Mouse (Mus musculus) ovary, adult 18-20 months (tissue): ENCODE measurements around the gene Smpd2.
A peak's percentile ranks its signal among the peaks of the same experiment; 100 is the strongest.

Experiments used
- DNase-seq: peaks from one replicate; pipeline ENCODE4 v3.0.0; 2022; ENCODE audit warnings: low spot score, mixed read lengths

Gene Smpd2

DNA sequence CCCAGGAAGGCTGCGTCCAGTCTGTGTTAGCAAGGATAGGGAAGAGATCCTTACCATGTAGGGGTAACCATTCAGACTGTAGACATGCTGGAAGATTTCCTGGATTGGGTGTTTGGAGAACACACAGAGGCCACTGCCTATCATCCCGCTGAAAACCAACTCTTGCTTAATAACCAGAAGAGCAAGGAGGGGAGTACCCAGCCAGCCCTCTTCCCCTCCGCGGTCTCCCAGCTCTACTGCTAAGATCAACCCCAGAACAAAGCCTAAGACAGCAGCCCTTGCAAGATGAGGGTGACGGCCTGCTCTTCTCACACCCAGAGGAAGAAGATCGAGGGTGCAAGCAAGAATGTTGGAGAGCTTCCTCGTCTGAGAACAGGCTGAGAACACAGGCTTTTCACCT, 1.3 kb downstream of the Smpd2 start:
- no peak for DNase-seq

DNA sequence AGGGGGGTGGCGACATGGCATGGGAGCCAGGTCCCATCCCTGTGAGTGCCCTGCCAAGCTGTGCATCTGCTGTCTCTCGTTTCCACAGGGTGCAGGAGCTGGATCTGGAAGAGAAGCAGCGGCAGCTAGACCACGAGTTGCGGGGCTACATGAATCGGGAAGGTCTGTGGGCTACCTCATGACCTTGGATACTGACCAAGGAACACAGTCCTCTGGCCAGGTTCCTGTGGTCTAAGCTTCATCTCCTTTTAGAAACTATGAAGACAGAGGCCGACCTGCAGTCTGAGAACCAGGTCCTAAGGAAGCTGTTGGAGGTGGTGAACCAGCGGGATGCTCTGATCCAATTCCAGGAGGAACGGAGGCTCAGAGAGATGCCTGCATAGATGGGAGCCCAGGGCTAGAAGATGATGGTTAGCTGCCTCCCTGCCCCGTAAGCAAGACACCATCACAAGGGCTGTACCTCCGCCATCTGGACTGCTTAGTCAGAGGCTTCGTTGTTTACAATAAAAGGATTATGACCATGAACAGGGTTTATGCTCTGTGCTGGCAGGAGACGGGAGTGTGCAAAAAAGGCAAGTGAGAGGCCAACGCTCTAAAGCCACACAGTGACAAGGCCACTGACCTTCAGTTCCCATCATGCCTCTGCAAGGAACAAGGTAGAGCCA, 3.5 kb downstream of the Smpd2 start:
- DNase-seq: no peak

DNA sequence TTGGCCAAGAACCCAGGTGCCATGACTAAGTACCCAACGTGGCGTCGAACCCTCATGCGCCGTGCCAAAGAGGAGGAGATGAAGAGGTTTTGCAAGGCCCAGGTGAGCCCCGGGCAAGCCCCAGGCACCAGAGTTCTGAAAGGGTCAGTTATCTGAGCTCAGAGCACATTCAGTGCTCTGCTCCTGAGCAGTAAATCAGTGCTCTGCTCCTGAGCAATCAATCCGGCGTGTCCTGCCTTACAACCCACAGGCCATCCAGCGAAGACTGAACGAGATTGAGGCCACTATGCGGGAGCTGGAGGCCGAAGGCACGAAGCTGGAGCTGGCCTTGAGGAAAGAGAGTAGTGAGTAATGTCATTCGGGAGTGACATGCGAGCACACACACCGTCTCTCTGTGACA, 4.4 kb downstream of the Smpd2 start:
- no peak for DNase-seq

DNA sequence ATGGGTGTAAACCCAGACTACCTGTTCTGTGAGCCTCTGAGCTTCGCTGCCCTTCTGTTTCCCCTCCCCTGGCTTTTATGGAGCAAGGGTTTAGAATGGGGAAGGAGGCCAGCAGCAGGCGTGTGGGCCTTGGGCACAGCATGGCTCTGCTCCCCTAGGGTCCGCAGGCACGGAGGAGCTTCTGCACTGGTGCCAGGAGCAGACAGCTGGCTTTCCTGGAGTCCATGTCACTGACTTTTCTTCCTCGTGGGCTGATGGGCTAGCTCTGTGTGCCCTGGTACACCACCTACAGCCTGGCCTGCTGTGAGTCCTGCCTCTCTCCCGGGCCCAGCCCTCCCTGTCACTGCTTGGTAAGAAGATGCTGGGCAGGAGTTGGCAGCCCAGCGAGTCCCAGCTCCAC, 7.7 kb downstream of the Smpd2 start:
- no peak for DNase-seq

GRCm38 (mm10) chr10:41480938-41481880, 9.0 kb downstream of the Smpd2 start:
- DNase-seq: no peak

GRCm38 (mm10) chr10:41479961-41480360, 10.2 kb downstream of the Smpd2 start:
- DNase-seq: no peak

DNA sequence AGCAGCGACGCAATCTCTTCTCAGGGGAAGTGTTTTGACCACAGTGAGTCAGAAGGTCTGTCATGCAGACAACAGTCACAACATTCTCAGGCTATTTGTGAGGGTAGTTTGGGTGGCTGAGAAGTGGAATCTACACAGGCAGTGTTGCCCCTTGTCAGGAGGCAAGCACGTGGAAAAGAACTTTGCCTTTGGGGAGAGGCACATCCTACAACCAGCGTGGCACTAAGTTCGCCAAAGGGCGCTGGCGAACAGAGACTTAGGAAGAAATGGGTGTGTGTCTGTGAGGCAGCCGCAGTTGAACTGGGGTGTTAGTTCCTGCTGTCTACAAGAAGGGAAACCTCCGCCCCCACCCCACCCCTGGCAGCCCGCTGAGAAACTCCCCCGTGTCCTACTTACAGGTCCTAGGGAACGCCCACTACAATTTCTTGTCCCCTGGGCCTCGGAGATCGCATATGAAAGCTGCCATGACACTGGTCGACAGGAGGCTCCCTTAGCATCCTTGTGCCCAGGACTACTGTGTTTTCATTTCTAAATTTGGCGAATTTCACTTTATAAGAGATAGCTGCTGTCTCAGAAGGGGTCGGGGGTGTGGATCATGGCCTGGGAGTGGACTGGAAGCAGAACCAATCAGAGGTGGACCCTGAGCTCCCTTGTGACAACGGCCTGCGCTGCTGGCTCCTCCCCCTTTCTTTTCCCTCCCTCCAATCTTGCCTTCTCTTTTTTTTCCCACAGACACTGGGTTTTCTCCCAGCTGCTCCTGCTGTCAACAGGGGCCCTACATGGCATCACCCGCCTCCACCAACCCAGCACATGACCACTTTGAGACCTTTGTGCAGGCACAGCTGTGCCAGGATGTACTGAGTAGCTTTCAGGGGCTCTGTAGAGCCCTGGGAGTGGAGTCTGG, 12.6 kb downstream of the Smpd2 start:
- peak; percentile 59 for DNase-seq

DNA sequence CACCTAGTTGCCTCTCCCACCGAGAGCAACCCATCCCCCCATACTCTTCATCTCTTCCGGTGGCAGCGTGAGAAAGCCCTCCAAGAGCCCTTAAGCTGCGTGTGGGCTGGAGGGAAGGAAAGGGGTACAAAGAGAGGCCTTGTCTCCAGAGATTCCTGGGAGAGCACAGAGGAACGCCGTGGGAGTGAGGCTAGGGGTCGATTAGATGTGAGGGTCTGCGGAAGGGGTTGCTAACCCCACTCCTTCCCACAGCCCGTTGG, 13.2 kb downstream of the Smpd2 start:
- no peak for DNase-seq

- DNase-seq: peak; percentile 51
Observed at GRCm38 (mm10) chr10:41476171-41477017, 13.8 kb downstream of the Smpd2 start, which contains the start of gene Mical1. TSS of gene Mical1 (plus strand) at chr10:41476314.

DNA sequence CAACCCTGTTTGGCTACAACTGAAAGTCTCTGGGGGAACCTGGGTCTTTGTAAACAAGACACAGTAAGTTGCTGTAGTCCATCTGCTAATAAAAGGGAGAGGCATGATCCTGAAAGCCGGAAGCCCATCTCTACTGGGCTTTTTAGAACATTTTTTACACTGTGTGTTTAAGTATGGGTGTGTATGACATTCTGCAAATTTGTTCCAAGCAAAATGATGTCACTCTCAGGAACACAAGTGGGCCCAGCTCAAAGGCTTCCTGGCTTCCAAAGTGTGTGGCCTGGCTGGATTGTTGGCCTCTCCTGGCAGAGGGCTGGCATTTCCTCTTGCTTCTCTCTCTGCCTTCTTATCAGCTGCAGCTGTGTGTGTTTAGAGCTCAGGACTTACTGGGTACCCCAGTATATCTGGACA, 15.2 kb downstream of the Smpd2 start:
- DNase-seq: no peak

DNA sequence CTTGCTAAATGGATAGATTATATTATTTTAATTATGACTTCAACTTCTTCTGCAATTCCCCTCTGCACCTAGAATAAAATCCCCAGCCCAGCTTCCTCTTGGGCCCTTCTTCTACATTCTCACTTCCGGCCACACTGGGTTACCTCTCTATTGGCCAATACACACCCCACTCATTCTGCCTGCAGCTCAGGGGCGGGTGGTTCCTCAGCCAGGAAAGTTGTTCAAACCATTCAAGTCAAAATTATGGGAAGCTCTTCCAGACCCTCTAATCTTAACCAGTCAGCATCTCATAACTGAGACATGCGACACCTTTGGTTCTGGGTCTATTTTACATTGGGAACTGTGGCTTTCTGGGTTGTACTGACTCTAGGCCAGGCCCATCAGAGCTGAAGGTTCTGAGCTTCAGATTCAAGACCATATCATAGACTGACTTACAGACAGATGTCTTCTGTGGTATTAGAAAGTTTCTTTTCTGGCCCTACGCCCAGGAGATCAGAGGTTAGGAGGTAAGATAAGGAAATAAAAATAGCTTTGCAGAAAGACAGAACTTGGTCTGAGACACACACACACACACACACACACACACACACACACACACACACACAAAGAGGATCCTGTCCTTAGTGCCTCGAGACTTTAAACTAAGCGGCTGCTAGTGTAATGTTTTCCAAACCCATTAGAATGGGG, 16.2 kb downstream of the Smpd2 start:
- peak; percentile 32 for DNase-seq

DNA sequence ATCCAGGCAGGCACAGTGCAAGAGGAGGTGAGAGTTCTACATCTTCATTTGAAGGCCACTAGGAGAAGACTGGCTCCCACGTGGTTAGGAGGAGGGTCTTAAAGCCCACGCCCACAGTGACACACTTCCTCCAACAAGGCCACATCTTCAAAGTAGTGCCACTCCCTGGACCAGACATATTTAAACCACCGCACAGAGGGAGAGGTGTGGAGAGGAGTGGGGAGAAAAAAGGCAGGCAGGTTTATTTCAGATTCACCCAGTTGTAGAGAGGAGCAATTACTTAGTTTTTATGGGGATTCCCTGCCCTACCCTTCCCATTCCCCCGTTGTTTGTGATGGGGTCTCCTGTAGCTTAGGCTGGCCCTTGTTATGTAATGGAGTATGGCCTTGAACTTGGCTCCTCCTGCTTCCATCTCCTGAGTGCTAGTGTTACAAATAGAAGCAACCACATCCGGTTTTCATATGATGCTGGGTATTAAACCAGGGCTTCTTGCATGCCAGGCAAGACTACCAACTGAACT, 17.1 kb downstream of the Smpd2 start:
- DNase-seq: no peak

DNA sequence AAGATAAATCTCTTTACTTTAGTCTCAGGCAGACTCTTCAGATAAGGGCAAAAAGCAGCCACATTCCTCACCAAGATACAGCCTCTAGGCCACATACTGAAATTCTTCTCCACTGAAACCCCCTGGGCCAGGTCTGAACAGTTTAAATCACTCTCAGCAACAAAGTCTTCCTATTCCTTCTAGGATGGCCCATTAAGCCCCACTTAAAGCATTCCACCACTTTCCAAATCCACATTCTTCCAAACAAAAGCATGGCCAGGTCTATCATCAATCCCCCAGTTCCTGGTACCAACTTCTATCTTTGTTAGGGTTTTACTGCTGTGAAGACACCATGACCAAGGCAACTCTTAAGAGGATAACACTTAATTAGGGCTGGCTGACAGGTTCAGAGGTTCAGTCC, 17.6 kb downstream of the Smpd2 start:
- no peak for DNase-seq

GRCm38 (mm10) chr10:41470693-41471092, 19.5 kb downstream of the Smpd2 start:
- no peak for DNase-seq

- no peak for DNase-seq
Observed at GRCm38 (mm10) chr10:41467325-41467724, 22.8 kb downstream of the Smpd2 start.

DNA sequence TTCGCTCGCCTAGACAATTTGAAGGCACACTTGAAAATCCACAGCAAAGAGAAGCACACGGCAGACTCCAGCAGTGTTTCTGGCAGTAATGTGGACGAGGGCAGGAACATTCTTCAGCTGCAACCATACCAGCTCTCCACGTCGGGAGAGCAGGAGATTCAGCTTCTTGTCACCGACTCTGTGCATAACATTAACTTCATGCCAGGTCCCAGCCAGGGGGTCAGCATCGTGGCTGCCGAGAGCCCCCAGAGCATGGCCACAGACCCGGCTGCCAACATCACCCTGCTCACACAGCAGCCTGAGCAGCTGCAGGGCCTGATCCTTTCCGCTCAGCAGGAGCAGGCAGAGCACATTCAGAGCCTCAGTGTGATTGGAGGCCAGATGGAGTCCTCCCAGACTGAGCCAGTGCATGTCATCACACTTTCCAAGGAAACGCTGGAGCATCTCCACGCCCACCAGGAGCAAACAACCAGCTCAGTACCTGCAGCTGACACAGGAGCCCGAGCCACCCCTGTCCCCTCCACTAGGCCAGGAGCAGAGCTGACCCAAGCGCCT, 25.7 kb downstream of the Smpd2 start:
- no peak for DNase-seq

DNA sequence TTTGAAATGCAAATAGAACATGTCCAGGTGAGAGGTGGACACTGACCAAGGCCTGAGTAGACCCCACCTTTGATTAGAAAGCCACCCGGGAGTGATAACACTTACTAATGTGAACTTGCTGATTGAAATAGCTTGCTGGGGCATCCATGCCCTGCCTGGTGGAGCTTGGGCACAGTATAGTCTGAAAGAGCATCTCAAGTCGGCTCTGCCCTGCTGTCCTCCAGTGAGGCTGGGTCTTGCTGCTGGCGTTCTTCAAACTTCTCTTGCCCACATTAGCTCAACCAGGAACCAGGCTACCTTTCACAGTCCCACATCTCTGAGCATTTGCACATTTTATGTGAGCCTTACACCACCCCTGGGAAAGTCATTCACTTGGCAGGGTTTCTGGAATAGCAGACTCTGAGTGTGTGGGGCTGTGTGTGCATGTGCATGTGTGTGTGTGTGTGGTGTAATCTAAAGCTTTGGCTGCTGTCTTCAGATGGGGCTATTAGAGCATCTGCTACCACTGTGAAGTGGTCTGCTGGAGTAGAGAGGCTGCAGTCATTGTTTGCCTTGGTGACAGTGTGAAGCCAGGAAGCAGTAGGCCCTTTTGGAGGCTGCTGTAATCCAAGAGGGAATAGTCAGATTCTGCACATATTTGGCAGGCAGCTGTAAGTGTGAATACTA, 29.0 kb downstream of the Smpd2 start:
- DNase-seq: no peak

GRCm38 (mm10) chr10:41460501-41460900, 29.7 kb downstream of the Smpd2 start:
- no peak for DNase-seq

DNA sequence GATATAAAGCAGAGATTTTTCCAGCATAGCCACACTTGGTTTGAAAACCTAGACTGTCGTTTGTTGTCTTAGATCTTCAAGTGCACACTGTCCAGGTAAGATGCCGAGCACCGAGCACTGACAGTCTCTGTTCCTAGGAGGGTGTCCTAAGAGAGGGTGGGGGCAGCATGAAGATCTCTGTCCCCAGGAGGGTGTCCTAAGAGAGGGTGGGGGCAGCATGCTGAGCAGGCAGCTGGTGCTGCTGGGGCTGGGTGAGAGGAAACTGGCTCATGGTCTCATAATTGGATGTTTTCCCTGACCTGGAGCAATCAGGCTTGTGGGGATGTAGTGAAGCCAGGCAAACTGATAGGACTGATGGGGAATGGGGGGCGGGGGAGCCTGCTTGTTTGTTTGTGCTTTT, 30.2 kb downstream of the Smpd2 start:
- DNase-seq: no peak

- DNase-seq: no peak
Observed at GRCm38 (mm10) chr10:41452791-41453190, 37.4 kb downstream of the Smpd2 start.
